Mouse (Mus musculus) liver, embryonic 15.5 days (tissue): ENCODE measurements around the gene Nprl2. TPM values are rescaled to one million over a fixed set of nuclear protein-coding genes. Genes with fewer than 3 reads are reported as not detected.

ENCODE experiments used
- ATAC-seq: fragments of 200-750 bp; cut with Nextera tagmentation; 2 replicates; pipeline ENCODE4 v1.8.0; 2017; ENCODE audit warnings: moderate number of reproducible peaks, mild to moderate bottlenecking, moderate library complexity; ENCODE audit not compliant: insufficient read depth
- H3K27ac ChIP-seq: fragments of 300-500 bp; sonication (generic); replicated peaks from 2 replicates; pipeline ENCODE4 v1.5.1; 2015; ENCODE audit warnings: mild to moderate bottlenecking, inconsistent platforms
- H3K27me3 ChIP-seq: fragments of 300-500 bp; sonication (generic); 2 replicates; pipeline ENCODE4 v1.6.1; 2015; ENCODE audit warnings: mild to moderate bottlenecking, inconsistent platforms
- H3K36me3 ChIP-seq: fragments of 300-500 bp; sonication (generic); replicated peaks from 2 replicates; pipeline ENCODE4 v1.6.1; 2015; ENCODE audit warnings: moderate library complexity, mild to moderate bottlenecking, inconsistent platforms
- H3K4me1 ChIP-seq: fragments of 300-500 bp; sonication (generic); replicated peaks from 2 replicates; pipeline ENCODE4 v1.6.1; 2015; ENCODE audit warnings: inconsistent platforms
- H3K4me2 ChIP-seq: fragments of 300-500 bp; sonication (generic); 2 replicates; pipeline ENCODE4 v1.6.1; 2015; ENCODE audit warnings: moderate library complexity, mild to moderate bottlenecking, inconsistent platforms
- H3K4me3 ChIP-seq: fragments of 300-500 bp; sonication (generic); replicated peaks from 2 replicates; pipeline ENCODE4 v1.5.1; 2015; ENCODE audit warnings: mild to moderate bottlenecking, inconsistent platforms
- H3K9ac ChIP-seq: fragments of 300-500 bp; sonication (generic); 2 replicates; pipeline ENCODE4 v1.6.1; 2015; ENCODE audit warnings: moderate library complexity, mild to moderate bottlenecking, inconsistent platforms
- H3K9me3 ChIP-seq: fragments of 300-500 bp; sonication (generic); replicated peaks from 2 replicates; pipeline ENCODE4 v1.6.1; 2016; ENCODE audit warnings: inconsistent platforms
- WGBS: fragments of 180-500 bp; shearing (Covaris S2); methylation state at CpG from one replicate; pipeline ENCODE4 v1.1.7; 2015; ENCODE audit warnings: mixed read lengths; ENCODE audit not compliant: insufficient replicate concordance; 5-methylcytosine and 5-hydroxymethylcytosine counted together
- polyA plus RNA-seq: library from polyadenylated mRNA; unstranded; fragments of >200 nt; fragmentation: Nextera tagmentation; extraction: Ambion mirVana; gene quantifications from 2 replicates; pipeline ENCODE4 v1.2.1, GENCODE M21; 2015

Nprl2 gene
- polyA plus RNA-seq, 1 experiment from 2014 or later = 11.2 TPM

GRCm38 (mm10) chr9:107538711-107539110 lies 3.3 kb upstream of the Nprl2 start:
- H3K9me3 ChIP-seq = no peaks in the 10 kb centered on the region
- 79% methylated on average over 3 of the region's 3 CpGs for WGBS
- no peak overlapping the region for H3K4me3 ChIP-seq
- H3K27me3 ChIP-seq = no peaks in the 10 kb centered on the region
- no peak for ATAC-seq
- H3K4me2 ChIP-seq = no peak overlapping the region
- no peak overlapping the region for H3K27ac ChIP-seq
- peaks cover 61% of the 10 kb centered on the region for H3K4me1 ChIP-seq
- H3K36me3 ChIP-seq = peaks cover 41% of the 10 kb centered on the region
- no peak overlapping the region for H3K9ac ChIP-seq

DNA sequence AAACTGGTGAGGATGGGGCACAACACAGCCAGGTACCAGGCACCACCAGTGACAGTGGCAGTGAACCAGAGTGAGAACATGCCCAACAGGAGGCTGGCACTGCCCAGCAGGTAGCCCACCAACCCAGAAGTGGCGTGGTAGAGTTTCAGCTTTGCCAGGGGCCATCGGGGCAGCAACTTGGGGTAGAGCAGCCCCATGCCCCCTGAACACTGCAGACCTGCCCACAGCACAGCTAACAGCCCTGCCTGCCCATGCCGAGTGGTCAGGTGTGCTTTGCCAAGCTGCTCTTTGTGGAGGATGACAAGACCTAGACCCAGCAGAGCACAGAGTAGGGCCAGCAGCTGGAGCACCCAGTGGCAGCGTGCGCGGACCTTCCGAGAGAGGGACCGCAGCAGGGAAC lies 2.1 kb upstream of the Nprl2 start:
- H3K4me1 ChIP-seq = peaks cover 55% of the 10 kb centered on the region

GRCm38 (mm10) chr9:107540420-107540819 lies 1.6 kb upstream of the Nprl2 start:
- Histone ChIP-seq H3K4me3 (no peak overlapping the region), H3K4me1 (peaks cover 53% of the 10 kb centered on the region), H3K27me3 (no peaks in the 10 kb centered on the region), H3K36me3 (peaks cover 56% of the 10 kb centered on the region), H3K9me3 (no peaks in the 10 kb centered on the region), H3K4me2 (no peak overlapping the region), H3K27ac (no peak overlapping the region), H3K9ac (no peak overlapping the region)
- ATAC-seq = no peak
- 57% methylated on average over 4 of the region's 4 CpGs for whole genome bisulfite sequencing

More for the DNA sequence above, 2.1 kb upstream of the Nprl2 start:
- no peak overlapping the region for H3K4me2 ChIP-seq
- no peak for ATAC-seq
- H3K27ac ChIP-seq = no peak overlapping the region
- no peak overlapping the region for H3K9ac ChIP-seq
- H3K27me3 ChIP-seq = no peaks in the 10 kb centered on the region
- no peak overlapping the region for H3K4me3 ChIP-seq
- no peaks in the 10 kb centered on the region for H3K9me3 ChIP-seq
- 94% methylated on average over 8 of the region's 8 CpGs for WGBS
- H3K36me3 ChIP-seq = peaks cover 52% of the 10 kb centered on the region

- Histone ChIP-seq H3K27ac (peak overlapping the region; percentile 29; the same call in 1 of the 2 replicates), H3K4me1 (peaks cover 51% of the 10 kb centered on the region), H3K4me3 (peak overlapping the region; percentile 81), H3K36me3 (peaks cover 56% of the 10 kb centered on the region), H3K9me3 (no peaks in the 10 kb centered on the region), H3K4me2 (peak overlapping the region; percentile 93), H3K27me3 (no peaks in the 10 kb centered on the region), H3K9ac (peak overlapping the region; percentile 65; the same call in 1 of the 2 replicates)
- no peak for ATAC-seq
- 42% methylated on average over 10 of the region's 10 CpGs for WGBS
These were observed 1.0 kb upstream of the Nprl2 start for GRCm38 (mm10) chr9:107541005-107541404.

- H3K4me2 ChIP-seq = peak overlapping the region; percentile 93
- H3K9ac ChIP-seq = peak overlapping the region; percentile 65
- peaks cover 47% of the 10 kb centered on the region for H3K36me3 ChIP-seq
- H3K27me3 ChIP-seq = no peaks in the 10 kb centered on the region; the same call in 1 of the 2 replicates
- H3K9me3 ChIP-seq = no peaks in the 10 kb centered on the region
- H3K4me1 ChIP-seq = peaks cover 51% of the 10 kb centered on the region
- WGBS = under 1% methylated on average over 11 of the region's 11 CpGs
- peak overlapping the region; percentile 81 for H3K4me3 ChIP-seq
- ATAC-seq = peak; percentile 14; the same call in 1 of the 2 replicates
- H3K27ac ChIP-seq = peak overlapping the region; percentile 86
These were observed 293 bp downstream of the Nprl2 start for GRCm38 (mm10) chr9:107542352-107542686.

- peak overlapping the region; percentile 93 for H3K4me2 ChIP-seq
- H3K36me3 ChIP-seq = peaks cover 43% of the 10 kb centered on the region
- peak overlapping the region; percentile 65 for H3K9ac ChIP-seq
- peak overlapping the region; percentile 86; the same call in 1 of the 2 replicates for H3K27ac ChIP-seq
- WGBS = 48% methylated on average over 8 of the region's 8 CpGs
- H3K27me3 ChIP-seq = no peaks in the 10 kb centered on the region; the same call in 1 of the 2 replicates
- no peak for ATAC-seq
- H3K4me1 ChIP-seq = peaks cover 51% of the 10 kb centered on the region
- no peaks in the 10 kb centered on the region for H3K9me3 ChIP-seq
- H3K4me3 ChIP-seq = peak overlapping the region; percentile 81
These were observed 695 bp downstream of the Nprl2 start for GRCm38 (mm10) chr9:107542721-107543120.

DNA sequence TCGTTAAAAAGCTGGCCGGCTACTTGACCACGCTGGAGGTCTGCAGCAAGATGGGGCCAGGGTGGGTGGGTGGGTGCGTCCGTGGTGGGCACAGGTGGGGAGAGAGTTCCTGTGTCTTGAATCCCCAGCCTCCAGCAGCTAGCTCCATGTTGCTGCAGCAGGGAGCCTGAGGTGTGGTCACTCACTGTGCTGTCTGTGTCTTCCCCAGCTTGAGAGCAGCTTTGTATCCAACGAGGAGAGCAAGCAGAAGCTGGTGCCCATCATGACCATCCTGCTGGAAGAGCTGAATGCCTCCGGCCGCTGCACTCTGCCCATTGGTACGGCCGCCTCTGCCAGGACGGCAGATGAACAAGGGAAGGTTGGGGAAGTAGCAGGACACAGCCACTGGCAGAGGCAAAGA lies 1.3 kb downstream of the Nprl2 start:
- H3K4me3 ChIP-seq = no peak overlapping the region
- H3K9ac ChIP-seq = no peak overlapping the region
- H3K27me3 ChIP-seq = peaks cover 1% of the 10 kb centered on the region; the same call in 1 of the 2 replicates
- H3K4me1 ChIP-seq = peaks cover 55% of the 10 kb centered on the region
- H3K9me3 ChIP-seq = no peaks in the 10 kb centered on the region
- H3K36me3 ChIP-seq = peaks cover 37% of the 10 kb centered on the region
- WGBS = 80% methylated on average over 11 of the region's 11 CpGs
- ATAC-seq = no peak
- H3K4me2 ChIP-seq = peak overlapping the region; percentile 93; the same call in 1 of the 2 replicates
- H3K27ac ChIP-seq = no peak overlapping the region

DNA sequence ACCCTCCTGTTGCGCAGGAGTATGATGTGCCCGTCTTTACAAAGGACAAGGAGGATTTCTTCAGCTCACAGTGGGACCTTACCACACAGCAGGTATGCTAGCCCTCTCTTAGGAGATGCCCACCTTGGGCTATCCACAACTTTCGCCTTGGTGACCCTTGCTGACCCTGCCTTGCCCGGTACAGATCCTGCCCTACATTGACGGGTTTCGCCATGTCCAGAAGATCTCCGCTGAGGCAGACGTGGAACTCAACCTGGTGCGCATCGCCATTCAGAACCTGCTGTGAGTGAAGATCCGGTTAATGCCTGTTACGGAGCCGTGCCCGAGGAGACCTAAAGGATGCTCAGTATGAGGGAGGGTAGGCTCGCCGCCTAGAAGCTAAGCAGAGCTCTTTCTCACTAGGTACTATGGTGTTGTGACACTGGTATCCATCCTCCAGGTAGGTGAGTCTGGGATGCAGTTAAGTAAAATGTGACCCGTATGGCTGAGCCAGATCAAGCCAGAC lies 2.2 kb downstream of the Nprl2 start:
- Histone ChIP-seq H3K4me3 (no peak overlapping the region), H3K9me3 (no peaks in the 10 kb centered on the region), H3K36me3 (peaks cover 28% of the 10 kb centered on the region), H3K4me1 (peaks cover 55% of the 10 kb centered on the region), H3K27me3 (peaks cover 11% of the 10 kb centered on the region; the same call in 1 of the 2 replicates), H3K9ac (no peak overlapping the region), H3K4me2 (no peak overlapping the region), H3K27ac (no peak overlapping the region)
- 86% methylated on average over 17 of the region's 17 CpGs for WGBS
- no peak for ATAC-seq

- H3K36me3 ChIP-seq = peaks cover 23% of the 10 kb centered on the region
- H3K27me3 ChIP-seq = peaks cover 16% of the 10 kb centered on the region
- H3K4me3 ChIP-seq = no peak overlapping the region
- H3K4me2 ChIP-seq = no peak overlapping the region
- 89% methylated on average over 12 of the region's 12 CpGs for WGBS
- no peaks in the 10 kb centered on the region for H3K9me3 ChIP-seq
- peaks cover 55% of the 10 kb centered on the region for H3K4me1 ChIP-seq
- H3K9ac ChIP-seq = no peak overlapping the region
- no peak for ATAC-seq
- H3K27ac ChIP-seq = no peak overlapping the region
These were observed 2.7 kb downstream of the Nprl2 start for GRCm38 (mm10) chr9:107544729-107545128.

DNA sequence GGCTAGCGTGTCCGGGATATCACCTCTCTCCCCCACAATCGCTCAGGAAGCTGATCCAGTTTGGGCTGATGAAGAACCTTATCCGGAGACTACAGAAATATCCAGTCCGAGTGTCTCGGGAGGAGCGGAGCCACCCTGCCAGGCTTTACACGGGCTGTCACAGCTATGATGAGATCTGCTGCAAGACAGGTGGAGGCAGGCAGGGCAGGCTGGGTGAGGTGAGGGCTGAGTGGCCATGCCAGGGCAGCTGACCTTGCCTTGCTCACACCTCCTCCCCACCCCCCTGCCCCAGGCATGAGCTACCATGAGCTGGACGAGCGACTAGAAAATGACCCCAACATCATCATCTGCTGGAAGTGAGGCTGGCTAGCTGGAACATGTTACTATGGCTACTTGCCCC lies 3.2 kb downstream of the Nprl2 start:
- 78% methylated on average over 10 of the region's 10 CpGs for WGBS
- peaks cover 20% of the 10 kb centered on the region for H3K27me3 ChIP-seq
- H3K27ac ChIP-seq = no peak overlapping the region
- ATAC-seq = no peak
- no peak overlapping the region for H3K4me3 ChIP-seq
- H3K9me3 ChIP-seq = no peaks in the 10 kb centered on the region
- H3K9ac ChIP-seq = no peak overlapping the region
- peaks cover 18% of the 10 kb centered on the region for H3K36me3 ChIP-seq
- peaks cover 56% of the 10 kb centered on the region for H3K4me1 ChIP-seq
- no peak overlapping the region for H3K4me2 ChIP-seq

- WGBS = 4% methylated on average over 3 of the region's 3 CpGs
These were observed 3.6 kb downstream of the Nprl2 start for GRCm38 (mm10) chr9:107545602-107546001.

GRCm38 (mm10) chr9:107547026-107547425 lies 5.0 kb downstream of the Nprl2 start, which contains the start of gene Zmynd10:
TSS of gene Zmynd10 (plus strand) at chr9:107547298.
- H3K27ac ChIP-seq = peak within 1 kb of the TSS; percentile 15; the same call in 1 of the 2 replicates
- H3K36me3 ChIP-seq = peaks cover 17% of the 10 kb centered on the region
- H3K27me3 ChIP-seq = peaks cover 39% of the 10 kb centered on the region
- ATAC-seq = peak; percentile 51
- 5% methylated on average over 20 of the region's 20 CpGs for WGBS
- peak within 1 kb of the TSS; percentile 13; the same call in 1 of the 2 replicates for H3K4me3 ChIP-seq
- H3K4me2 ChIP-seq = peak within 1 kb of the TSS; percentile 51
- peaks cover 60% of the 10 kb centered on the region for H3K4me1 ChIP-seq
- H3K9ac ChIP-seq = no peak within 1 kb of the TSS
- H3K9me3 ChIP-seq = no peaks in the 10 kb centered on the region

More at GRCm38 (mm10) chr9:107545602-107546001, 3.6 kb downstream of the Nprl2 start:
- H3K36me3 ChIP-seq = peaks cover 17% of the 10 kb centered on the region
- H3K9me3 ChIP-seq = no peaks in the 10 kb centered on the region
- peaks cover 24% of the 10 kb centered on the region for H3K27me3 ChIP-seq
- H3K9ac ChIP-seq = no peak overlapping the region
- no peak for ATAC-seq
- H3K4me3 ChIP-seq = no peak overlapping the region
- H3K4me1 ChIP-seq = peaks cover 57% of the 10 kb centered on the region
- no peak overlapping the region for H3K4me2 ChIP-seq
- H3K27ac ChIP-seq = peak overlapping the region; percentile 15; the same call in 1 of the 2 replicates
